Mouse (Mus musculus): ENCODE data around the gene Lmo2. TPM values are rescaled to one million over a fixed set of nuclear protein-coding genes. Genes with fewer than 3 reads are reported as not detected.

Gene Lmo2
- total and polyA plus RNA-seq, 3 experiments: 43.3 to 108 (median 63.6) TPM

DNA sequence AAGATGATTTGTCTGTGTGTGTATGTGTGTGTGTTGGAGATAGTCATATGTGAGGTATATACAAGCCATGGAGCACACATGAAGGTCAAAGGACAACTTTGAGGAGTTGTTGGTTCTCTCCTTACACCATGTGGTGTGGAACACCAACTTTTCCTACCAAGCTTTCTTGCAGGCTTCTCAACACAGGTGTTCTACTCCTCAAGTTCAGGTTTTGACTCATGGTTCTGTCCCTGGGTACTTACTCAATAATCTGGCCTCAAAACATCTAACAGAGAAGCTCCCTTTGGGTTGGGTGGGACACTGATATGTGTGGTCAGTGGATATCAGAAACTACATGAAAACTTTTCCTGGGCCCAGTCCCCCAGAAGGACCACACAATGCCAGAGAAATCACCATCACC, 18.8 kb upstream of the Lmo2 start:
- H3K9me3 ChIP-seq (replicated peaks; ENCODE audit: low read length): no peaks in the 10 kb centered on the region
- no peak for TF ChIP-seq E2F4 (IDR thresholded peaks at IDR 0.05; ENCODE audit: insufficient replicate concordance, low read depth, low read length)
- peak; percentile 52 for TF ChIP-seq EP300 (IDR thresholded peaks at IDR 0.05; ENCODE audit: low read length)
- peak; percentile 71 for TF ChIP-seq TCF12 (IDR thresholded peaks at IDR 0.05; ENCODE audit: low read depth, low read length)
- 0 out of 2 replicates have a peak, but pooled peaks have one; percentile 17 for TF ChIP-seq POLR2A (IDR thresholded peaks at IDR 0.05; ENCODE audit: low read depth, low read length)
- TF ChIP-seq NELFE (IDR thresholded peaks at IDR 0.05; ENCODE audit: low read depth, low read length): no peak
- TF ChIP-seq ZNF384 (IDR thresholded peaks at IDR 0.05; ENCODE audit: low read depth, low read length): 0 out of 2 replicates have a peak, but pooled peaks have one; percentile 3
- TF ChIP-seq JUND (conservative IDR thresholded peaks at IDR 0.05; ENCODE audit: low read depth, low read length): peak; percentile 50; the same call in 1 of the 2 replicates
- TF ChIP-seq IRF4 (IDR thresholded peaks at IDR 0.05; ENCODE audit: low read depth, low read length): peak; percentile 70; the same call in 1 of the 2 replicates
- H3K4me1 ChIP-seq (ENCODE audit: control insufficient read depth in 1 of 2, insufficient read depth in 2 of 2): peaks cover 55 to 79% of the 10 kb centered on the region in 2 experiments
- in situ Hi-C loops (cut with MboI; ENCODE audit: low pct_ligation_motif_present, low pct_unique_long_range_greater_than_20kb, low sequenced_read_pairs): no loop called here
- DNase-seq (ENCODE audit: extremely low read depth): peak; percentile 62
- dilution Hi-C loops (cut with MboI; ENCODE audit: extremely low pct_ligation_motif_present, extremely low pct_unique_long_range_greater_than_20kb, low sequenced_read_pairs): no loop called here
- H3K4me3 ChIP-seq (replicated peaks in 1 of 3; ENCODE audit: low read depth in 2 of 3, low read length in 2 of 3, poor library complexity in 1 of 3): peak overlapping the region in 1 of 3 experiments; percentile 39
- peak overlapping the region; percentile 32; the same call in 1 of the 2 replicates for H3K4me2 ChIP-seq (ENCODE audit: insufficient read depth, low read depth, poor library complexity, severe bottlenecking)
- no peaks in the 10 kb centered on the region for H3K36me3 ChIP-seq (replicated peaks in 1 of 2; ENCODE audit: control insufficient read depth in 1 of 2, insufficient read depth in 1 of 2, low read length in 1 of 2)
- H3K27me3 ChIP-seq (replicated peaks): no peaks in the 10 kb centered on the region
- no peaks in the 10 kb centered on the region for H3K79me2 ChIP-seq (replicated peaks; ENCODE audit: control insufficient read depth, extremely low read depth, insufficient read depth, poor library complexity, severe bottlenecking)
- H3K27ac ChIP-seq (ENCODE audit: insufficient read depth, low read depth): peak overlapping the region; percentile 87
- no peak overlapping the region for H3K9ac ChIP-seq (ENCODE audit: insufficient read depth, low read depth)

- DNase-seq (ENCODE audit: extremely low read depth): peak; percentile 60
- dilution Hi-C loops (cut with MboI; ENCODE audit: extremely low pct_ligation_motif_present, extremely low pct_unique_long_range_greater_than_20kb, low sequenced_read_pairs): no loop called here
- peaks cover 65 to 79% of the 10 kb centered on the region in 2 experiments for H3K4me1 ChIP-seq (ENCODE audit: control insufficient read depth in 1 of 2, insufficient read depth in 2 of 2)
- H3K79me2 ChIP-seq (replicated peaks; ENCODE audit: control insufficient read depth, extremely low read depth, insufficient read depth, poor library complexity, severe bottlenecking): no peaks in the 10 kb centered on the region
- no peak overlapping the region for H3K4me3 ChIP-seq (replicated peaks in 1 of 3; ENCODE audit: low read depth in 2 of 3, low read length in 2 of 3, poor library complexity in 1 of 3)
- no peak overlapping the region for H3K9ac ChIP-seq (ENCODE audit: insufficient read depth, low read depth)
- no peak overlapping the region for H3K27ac ChIP-seq (ENCODE audit: insufficient read depth, low read depth)
- TF ChIP-seq ZNF384 (IDR thresholded peaks at IDR 0.05; ENCODE audit: low read depth, low read length) (no peak), MYC (IDR thresholded peaks at IDR 0.05; ENCODE audit: low read depth, low read length) (peak; percentile 67; the same call in 1 of the 2 replicates), ZC3H11A (IDR thresholded peaks at IDR 0.05; ENCODE audit: low read depth, low read length) (no peak), USF1 (IDR thresholded peaks at IDR 0.05; ENCODE audit: low read depth, low read length) (no peak), SMC3 (IDR thresholded peaks at IDR 0.05; ENCODE audit: low read depth, low read length) (peak; percentile 30), GABPA (IDR thresholded peaks at IDR 0.05; ENCODE audit: insufficient replicate concordance, low read depth, low read length) (no peak), TBP (conservative IDR thresholded peaks at IDR 0.05; ENCODE audit: low read depth, low read length) (no peak), IRF4 (IDR thresholded peaks at IDR 0.05; ENCODE audit: low read depth, low read length) (peak; percentile 49; the same call in 1 of the 2 replicates), BHLHE40 (IDR thresholded peaks at IDR 0.05; ENCODE audit: low read depth, low read length) (peak; percentile 48), CTCF (conservative IDR thresholded peaks at IDR 0.05 in 1 of 2, IDR thresholded peaks at IDR 0.05 in 1 of 2; ENCODE audit: low read depth in 2 of 2, low read length in 2 of 2) (peak in 1 of 2 experiments; percentile 38; a peak in 2 of 4 replicates), TCF12 (IDR thresholded peaks at IDR 0.05; ENCODE audit: low read depth, low read length) (peak; percentile 46; the same call in 1 of the 2 replicates), ETS1 (conservative IDR thresholded peaks at IDR 0.05; ENCODE audit: low read depth, low read length) (peak; percentile 70), EP300 (IDR thresholded peaks at IDR 0.05; ENCODE audit: low read length) (peak; percentile 37), ZMIZ1 (IDR thresholded peaks at IDR 0.05; ENCODE audit: low read depth, low read length) (no peak), MAX (IDR thresholded peaks at IDR 0.05; ENCODE audit: low read length) (peak; percentile 54)
- no peak overlapping the region for H3K4me2 ChIP-seq (ENCODE audit: insufficient read depth, low read depth, poor library complexity, severe bottlenecking)
- in situ Hi-C loops (cut with MboI; ENCODE audit: low pct_ligation_motif_present, low pct_unique_long_range_greater_than_20kb, low sequenced_read_pairs): no loop called here
- H3K36me3 ChIP-seq (replicated peaks in 1 of 2; ENCODE audit: control insufficient read depth in 1 of 2, insufficient read depth in 1 of 2, low read length in 1 of 2): no peaks in the 10 kb centered on the region
- H3K9me3 ChIP-seq (replicated peaks; ENCODE audit: low read length): no peaks in the 10 kb centered on the region
- H3K27me3 ChIP-seq (replicated peaks): no peaks in the 10 kb centered on the region
These were observed 16.7 kb upstream of the Lmo2 start for GRCm38 (mm10) chr2:103941085-103941484.
